Mouse (Mus musculus) erythroblast, embryonic 14.5 days (primary cell): ENCODE data around the gene Trak1.

ENCODE experiments used
- GATA1 ChIP-seq: IDR thresholded peaks from 2 replicates; pipeline ENCODE4 v1.6.1; 2012; ENCODE audit warnings: low read length, inconsistent platforms, mixed read lengths
- TAL1 ChIP-seq: IDR thresholded peaks from 3 replicates; pipeline ENCODE4 v1.6.1; 2012; ENCODE audit warnings: low read length, inconsistent platforms, mixed read lengths

DNA sequence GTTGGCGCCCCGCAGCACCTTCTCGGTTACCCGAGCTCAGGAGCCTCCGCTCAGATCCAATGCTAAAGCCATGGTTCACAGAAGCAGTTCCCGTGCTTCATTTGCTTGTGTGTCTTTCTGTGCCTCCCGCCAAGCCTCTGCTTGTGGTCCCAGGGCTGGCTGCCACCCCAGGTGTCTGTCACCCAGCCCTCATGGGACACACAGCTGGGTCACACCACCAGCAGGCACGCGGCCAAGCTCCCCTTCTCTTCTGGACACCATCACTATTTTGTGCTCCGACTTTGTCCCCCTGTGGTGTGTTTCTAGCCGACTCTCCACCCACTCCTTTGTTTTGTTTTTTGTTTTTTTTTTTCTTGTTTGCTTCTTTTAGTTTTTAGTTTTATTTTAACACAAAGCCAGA, 170.2 kb downstream of the Trak1 start:
- TF ChIP-seq TAL1 (no peak), GATA1 (no peak)
